Mouse (Mus musculus) testis, adult 2 months (tissue): ENCODE data around the gene Sez6l2. TPM values are rescaled to one million over a fixed set of nuclear protein-coding genes. Genes with fewer than 3 reads are reported as not detected.

Experiments used
- H3K27ac ChIP-seq: fragments of 200-500 bp; 2 replicates; pipeline ENCODE4 v1.5.1; 2012; ENCODE audit warnings: low read depth, low read length; ENCODE audit not compliant: control insufficient read depth, insufficient read depth
- H3K27me3 ChIP-seq: fragments of 200-500 bp; 2 replicates; pipeline ENCODE4 v1.6.1; 2012; ENCODE audit warnings: mild to moderate bottlenecking, low read length, moderate library complexity; ENCODE audit not compliant: control insufficient read depth, insufficient read depth
- H3K36me3 ChIP-seq: fragments of 200-500 bp; 2 replicates; pipeline ENCODE4 v1.6.1; 2012; ENCODE audit warnings: mild to moderate bottlenecking, low read length; ENCODE audit not compliant: control insufficient read depth, insufficient read depth
- H3K4me1 ChIP-seq: fragments of 200-500 bp; 2 replicates; pipeline ENCODE4 v1.6.1; 2012; ENCODE audit warnings: low read length; ENCODE audit not compliant: control insufficient read depth, insufficient read depth
- H3K4me3 ChIP-seq: fragments of 200-500 bp; 2 replicates; pipeline ENCODE4 v1.5.1; 2012; ENCODE audit warnings: low read depth, mild to moderate bottlenecking, low read length, moderate library complexity, mixed read lengths; ENCODE audit not compliant: control insufficient read depth
- CTCF ChIP-seq: fragments of 200-500 bp; IDR thresholded peaks from 2 replicates; pipeline ENCODE4 v1.5.1; 2012; ENCODE audit warnings: low read depth, mild to moderate bottlenecking, inconsistent platforms, low read length, moderate library complexity; ENCODE audit not compliant: control insufficient read depth, insufficient read depth, insufficient replicate concordance
- POLR2A ChIP-seq: fragments of 200-500 bp; IDR thresholded peaks from 2 replicates; pipeline ENCODE4 v1.6.1; 2012; ENCODE audit warnings: low read depth, mild to moderate bottlenecking, inconsistent platforms, low read length, moderate library complexity; ENCODE audit not compliant: control insufficient read depth
- polyA plus RNA-seq: library from polyadenylated mRNA; depleted of rRNA; stranded (reverse); fragments of >200 nt; gene quantifications from 2 replicates; pipeline ENCODE4 v1.2.3, GENCODE M21; 2012; rRNA removed

Gene Sez6l2
- polyA plus RNA-seq, 1 experiment, result 10.7 TPM

- Histone ChIP-seq H3K36me3 (0 out of 2 replicates have a peak, but pooled peaks cover 1% of the 10 kb centered on the region), H3K4me1 (peaks cover 22% of the 10 kb centered on the region), H3K27me3 (no peaks in the 10 kb centered on the region), H3K4me3 (peak within 1 kb of the TSS; percentile 87), H3K27ac (peak within 1 kb of the TSS; percentile 83)
- TF ChIP-seq POLR2A, result peak; percentile 83
- TF ChIP-seq CTCF, result peak; percentile 68
Observed at GRCm38 (mm10) chr7:127016971-127017949, 66.9 kb downstream of the Sez6l2 start, which contains the start of gene Pagr1a. TSS of gene Pagr1a (minus strand) at chr7:127017352.

- Histone ChIP-seq H3K27me3 (no peaks in the 10 kb centered on the region), H3K4me3 (no peak overlapping the region), H3K27ac (no peak overlapping the region), H3K4me1 (peaks cover 25% of the 10 kb centered on the region), H3K36me3 (0 out of 2 replicates have a peak, but pooled peaks cover 1% of the 10 kb centered on the region)
- TF ChIP-seq POLR2A, result no peak
- no peak for TF ChIP-seq CTCF
Observed at GRCm38 (mm10) chr7:127017950-127018345, 67.6 kb downstream of the Sez6l2 start.

- H3K4me3 ChIP-seq, result no peak overlapping the region
Observed at GRCm38 (mm10) chr7:127018416-127019305, 68.3 kb downstream of the Sez6l2 start.

GRCm38 (mm10) chr7:127019306-127019960 is 69.1 kb downstream of the Sez6l2 start:
- peaks cover 25% of the 10 kb centered on the region for H3K4me1 ChIP-seq

More at GRCm38 (mm10) chr7:127018416-127019305, 68.3 kb downstream of the Sez6l2 start:
- Histone ChIP-seq H3K27ac (no peak overlapping the region), H3K36me3 (0 out of 2 replicates have a peak, but pooled peaks cover 1% of the 10 kb centered on the region), H3K27me3 (no peaks in the 10 kb centered on the region), H3K4me1 (peaks cover 25% of the 10 kb centered on the region)
- TF ChIP-seq POLR2A (no peak), CTCF (no peak)

GRCm38 (mm10) chr7:127020031-127020430 is 69.7 kb downstream of the Sez6l2 start:
- TF ChIP-seq CTCF (no peak), POLR2A (no peak)
- Histone ChIP-seq H3K4me3 (no peak overlapping the region), H3K4me1 (peaks cover 29% of the 10 kb centered on the region), H3K27ac (no peak overlapping the region), H3K27me3 (no peaks in the 10 kb centered on the region), H3K36me3 (0 out of 2 replicates have a peak, but pooled peaks cover under 1% of the 10 kb centered on the region)

More at GRCm38 (mm10) chr7:127019306-127019960, 69.1 kb downstream of the Sez6l2 start:
- Histone ChIP-seq H3K27ac (no peak overlapping the region), H3K36me3 (0 out of 2 replicates have a peak, but pooled peaks cover 1% of the 10 kb centered on the region), H3K4me3 (no peak overlapping the region), H3K27me3 (no peaks in the 10 kb centered on the region)
- TF ChIP-seq POLR2A (no peak), CTCF (no peak)

Other genes with a start within 250 kb of the Sez6l2 start
- gene Coro1a, start 242.8 kb upstream of the Sez6l2 start, polyA plus RNA-seq, result 2.5 and 2.6 TPM in 2 replicates
- 337 and 349 TPM in 2 replicates for gene Mapk3, start 191.0 kb upstream of the Sez6l2 start, polyA plus RNA-seq
- 3.5 and 3.9 TPM in 2 replicates for gene Gdpd3, start 184.2 kb upstream of the Sez6l2 start, polyA plus RNA-seq
- 74.3 and 92.1 TPM in 2 replicates for gene Ypel3, start 173.6 kb upstream of the Sez6l2 start, polyA plus RNA-seq
- 1.1 and 1.2 TPM in 2 replicates for gene Tbx6, start 169.1 kb upstream of the Sez6l2 start, polyA plus RNA-seq
- 252 and 262 TPM in 2 replicates for gene Ppp4c, start 158.1 kb upstream of the Sez6l2 start, polyA plus RNA-seq
- gene Fam57b, start 152.9 kb upstream of the Sez6l2 start, polyA plus RNA-seq, result 7.9 and 9.8 TPM in 2 replicates
- 103 and 114 TPM in 2 replicates for gene 4930451I11Rik, start 118.9 kb upstream of the Sez6l2 start, polyA plus RNA-seq
- gene Doc2a, start 103.1 kb upstream of the Sez6l2 start, polyA plus RNA-seq, result 1.9 and 2.2 TPM in 2 replicates
- gene Hirip3, start 88.6 kb upstream of the Sez6l2 start, polyA plus RNA-seq, result 76.6 and 77.1 TPM in 2 replicates
- 74.1 and 80.9 TPM in 2 replicates for gene Ino80e, start 88.2 kb upstream of the Sez6l2 start, polyA plus RNA-seq
- gene Taok2, start 65.9 kb upstream of the Sez6l2 start, polyA plus RNA-seq, result 43.5 and 49.4 TPM in 2 replicates
- gene Tmem219, start 27.6 kb upstream of the Sez6l2 start, polyA plus RNA-seq, result 70.3 and 73.6 TPM in 2 replicates
- 80.0 and 85.5 TPM in 2 replicates for gene Kctd13, start 21.7 kb upstream of the Sez6l2 start, polyA plus RNA-seq
- gene Asphd1, start 981 bp upstream of the Sez6l2 start, polyA plus RNA-seq, result 1.4 TPM in 2 replicates
- 83.3 and 84.9 TPM in 2 replicates for gene Cdipt, start 25.4 kb downstream of the Sez6l2 start, polyA plus RNA-seq
- gene Cdiptos, start 25.5 kb downstream of the Sez6l2 start, polyA plus RNA-seq, result 804 and 822 TPM in 2 replicates
- gene Mvp, start 64.1 kb downstream of the Sez6l2 start, polyA plus RNA-seq, result 3.0 and 4.0 TPM in 2 replicates
- 0.90 and 1.2 TPM in 2 replicates for gene Pagr1b, start 65.9 kb downstream of the Sez6l2 start, polyA plus RNA-seq
- gene Pagr1a, start 66.8 kb downstream of the Sez6l2 start, polyA plus RNA-seq, result 1.3 and 2.0 TPM in 2 replicates
- 13.5 and 16.2 TPM in 2 replicates for gene Gm42742, start 70.5 kb downstream of the Sez6l2 start, polyA plus RNA-seq
- gene Prrt2, start 70.6 kb downstream of the Sez6l2 start, polyA plus RNA-seq, result 2.7 and 3.4 TPM in 2 replicates
- 59.1 and 59.6 TPM in 2 replicates for gene Maz, start 76.5 kb downstream of the Sez6l2 start, polyA plus RNA-seq
- gene Kif22, start 91.9 kb downstream of the Sez6l2 start, polyA plus RNA-seq, result 10.2 and 11.2 TPM in 2 replicates
- 0.76 and 0.93 TPM in 2 replicates for gene Zg16, start 136.8 kb downstream of the Sez6l2 start, polyA plus RNA-seq
- 4.6 and 4.9 TPM in 2 replicates for gene AI467606, start 140.8 kb downstream of the Sez6l2 start, polyA plus RNA-seq
- gene Qprt, start 171.7 kb downstream of the Sez6l2 start, polyA plus RNA-seq, result 0.05 and 0.22 TPM in 2 replicates
- gene Spn, start 187.3 kb downstream of the Sez6l2 start, polyA plus RNA-seq, result 0.09 and 0.10 TPM in 2 replicates
- 19.6 and 27.8 TPM in 2 replicates for gene Cd2bp2, start 245.5 kb downstream of the Sez6l2 start, polyA plus RNA-seq